Mouse (Mus musculus): ENCODE data around the gene Olfr283. TPM values are rescaled to one million over a fixed set of nuclear protein-coding genes. Genes with fewer than 3 reads are reported as not detected.

Gene Olfr283
- polyA plus RNA-seq, 1 experiment: not detected

DNA sequence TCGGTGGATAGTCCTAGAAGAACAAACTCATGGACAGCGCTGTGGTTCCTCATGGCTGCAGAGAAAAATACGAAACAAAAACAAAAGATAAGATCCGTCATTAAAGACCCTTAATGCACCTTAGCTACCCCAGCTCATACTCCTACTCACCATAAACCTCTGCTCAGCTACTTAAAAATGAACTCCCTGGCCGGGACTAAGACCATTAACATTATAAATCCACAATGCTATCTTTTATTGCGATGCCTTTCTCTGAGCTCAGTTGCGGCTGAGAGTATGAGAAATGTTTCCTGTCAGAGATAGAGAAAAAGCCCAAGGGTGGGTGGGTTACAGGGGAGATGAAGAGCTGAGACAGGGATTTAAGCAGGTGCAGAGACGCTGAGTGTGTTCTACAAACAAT lies 39.9 kb downstream of the Olfr283 start, which contains the start of gene Olfr284:
Olfr284 (minus strand) TSS at position 101 of the 400 bp plus-strand sequence.
- 87% methylated on average over 8 of the region's 8 CpGs for WGBS

More for the DNA sequence above, 39.9 kb downstream of the Olfr283 start, which contains the start of gene Olfr284:
- TF ChIP-seq POLR2A (IDR thresholded peaks at IDR 0.05; ENCODE audit: insufficient read depth, low read depth, low read length) (no peak), CTCF (IDR thresholded peaks at IDR 0.05; ENCODE audit: insufficient read depth, low read depth, low read length) (no peak)
- Histone ChIP-seq H3K27ac (ENCODE audit: insufficient read depth, low read depth, low read length) (no peak within 1 kb of the TSS), H3K4me3 (ENCODE audit: insufficient read depth, low read depth, low read length) (no peak within 1 kb of the TSS), H3K4me1 (ENCODE audit: control insufficient read depth, insufficient read depth, low read length) (no peaks in the 10 kb centered on the region)

Other genes starting within 250 kb of the Olfr283 start
- gene Asb8, start 215.3 kb downstream of the Olfr283 start, polyA plus RNA-seq (2012; ENCODE audit: insufficient read depth, insufficient read length, low replicate concordance, missing spikeins): not detected in 2 replicates
- gene Ccdc184, start 213.8 kb downstream of the Olfr283 start, polyA plus RNA-seq (2012; ENCODE audit: insufficient read depth, insufficient read length, low replicate concordance, missing spikeins): not detected in 2 replicates
- gene Olfr288, start 185.4 kb downstream of the Olfr283 start, polyA plus RNA-seq (2012; ENCODE audit: insufficient read depth, insufficient read length, low replicate concordance, missing spikeins): not detected in 2 replicates
- not detected in 2 replicates for gene Gm44579, start 160.0 kb downstream of the Olfr283 start, polyA plus RNA-seq (2012; ENCODE audit: insufficient read depth, insufficient read length, low replicate concordance, missing spikeins)
- not detected in 2 replicates for gene Olfr287, start 159.9 kb downstream of the Olfr283 start, polyA plus RNA-seq (2012; ENCODE audit: insufficient read depth, insufficient read length, low replicate concordance, missing spikeins)
- not detected in 2 replicates for gene Olfr286, start 146.5 kb downstream of the Olfr283 start, polyA plus RNA-seq (2012; ENCODE audit: insufficient read depth, insufficient read length, low replicate concordance, missing spikeins)
- gene H1fnt, start 123.7 kb downstream of the Olfr283 start, polyA plus RNA-seq (2012; ENCODE audit: insufficient read depth, insufficient read length, low replicate concordance, missing spikeins): not detected in 2 replicates
- gene Zfp641, start 84.8 kb downstream of the Olfr283 start, polyA plus RNA-seq (2012; ENCODE audit: insufficient read depth, insufficient read length, low replicate concordance, missing spikeins): not detected in 2 replicates
- not detected in 2 replicates for gene Olfr285, start 63.6 kb downstream of the Olfr283 start, polyA plus RNA-seq (2012; ENCODE audit: insufficient read depth, insufficient read length, low replicate concordance, missing spikeins)
- not detected in 2 replicates for gene Olfr284, start 40.0 kb downstream of the Olfr283 start, polyA plus RNA-seq (2012; ENCODE audit: insufficient read depth, insufficient read length, low replicate concordance, missing spikeins)
- gene Olfr282, start 50.3 kb upstream of the Olfr283 start, polyA plus RNA-seq (2012; ENCODE audit: insufficient read depth, insufficient read length, low replicate concordance, missing spikeins): not detected in 2 replicates
- not detected in 2 replicates for gene Olfr281, start 71.6 kb upstream of the Olfr283 start, polyA plus RNA-seq (2012; ENCODE audit: insufficient read depth, insufficient read length, low replicate concordance, missing spikeins)
- not detected in 2 replicates for gene OR5BS1P, start 89.0 kb upstream of the Olfr283 start, polyA plus RNA-seq (2012; ENCODE audit: insufficient read depth, insufficient read length, low replicate concordance, missing spikeins)
- gene Lalba, start 101.8 kb upstream of the Olfr283 start, polyA plus RNA-seq (2012; ENCODE audit: insufficient read depth, insufficient read length, low replicate concordance, missing spikeins): not detected in 2 replicates
- gene Olfr279, start 111.5 kb upstream of the Olfr283 start, polyA plus RNA-seq (2012; ENCODE audit: insufficient read depth, insufficient read length, low replicate concordance, missing spikeins): 143 TPM in 1 of 2 replicates, not detected in the other
- gene Kansl2, start 153.3 kb upstream of the Olfr283 start, polyA plus RNA-seq (2012; ENCODE audit: insufficient read depth, insufficient read length, low replicate concordance, missing spikeins): not detected in 2 replicates
- gene Ccnt1, start 190.0 kb upstream of the Olfr283 start, polyA plus RNA-seq (2012; ENCODE audit: insufficient read depth, insufficient read length, low replicate concordance, missing spikeins): 109 TPM in 1 of 2 replicates, not detected in the other
- gene 4930415O20Rik, start 190.1 kb upstream of the Olfr283 start, polyA plus RNA-seq (2012; ENCODE audit: insufficient read depth, insufficient read length, low replicate concordance, missing spikeins): not detected in 2 replicates
- 87.5 TPM in 1 of 2 replicates, not detected in the other for gene Adcy6, start 229.1 kb upstream of the Olfr283 start, polyA plus RNA-seq (2012; ENCODE audit: insufficient read depth, insufficient read length, low replicate concordance, missing spikeins)
- gene Cacnb3, start 249.9 kb upstream of the Olfr283 start, polyA plus RNA-seq (2012; ENCODE audit: insufficient read depth, insufficient read length, low replicate concordance, missing spikeins): not detected in 2 replicates

Data from olfactory bulb, adult 2 months (tissue).